Mouse (Mus musculus) forebrain, postnatal 0 days (tissue): ENCODE results near the gene Serpina3i. TPM values are rescaled to one million over a fixed set of nuclear protein-coding genes. Genes with fewer than 3 reads are reported as not detected.

ENCODE experiments used
- ATAC-seq: fragments of 200-750 bp; cut with Nextera tagmentation; 2 replicates; pipeline ENCODE4 v1.8.0; 2017; ENCODE audit warnings: mild to moderate bottlenecking, moderate library complexity
- DNase-seq: peaks from one replicate; pipeline ENCODE4 v3.0.0-alpha.2; 2015
- H3K27ac ChIP-seq: fragments of 300-500 bp; sonication (generic); 2 replicates; pipeline ENCODE4 v1.5.1; 2014; ENCODE audit warnings: low read depth, mild to moderate bottlenecking, antibody characterized with exemption, low read length, moderate library complexity, mixed read lengths
- H3K27me3 ChIP-seq: fragments of 300-500 bp; sonication (generic); 2 replicates; pipeline ENCODE4 v1.6.1; 2014; ENCODE audit warnings: mild to moderate bottlenecking, low read length, mixed read lengths; ENCODE audit not compliant: insufficient read depth
- H3K36me3 ChIP-seq: fragments of 300-500 bp; sonication (generic); 2 replicates; pipeline ENCODE4 v1.6.1; 2014; ENCODE audit warnings: mild to moderate bottlenecking, moderate library complexity; ENCODE audit not compliant: insufficient read depth
- H3K4me1 ChIP-seq: fragments of 300-500 bp; sonication (generic); 2 replicates; pipeline ENCODE4 v1.6.1; 2014; ENCODE audit warnings: antibody characterized with exemption; ENCODE audit not compliant: insufficient read depth
- H3K4me2 ChIP-seq: fragments of 300-500 bp; sonication (generic); 2 replicates; pipeline ENCODE4 v1.6.1; 2014; ENCODE audit warnings: low read depth, mild to moderate bottlenecking, moderate library complexity
- H3K4me3 ChIP-seq: fragments of 300-500 bp; sonication (generic); 2 replicates; pipeline ENCODE4 v1.5.1; 2014; ENCODE audit warnings: low read depth, low read length, mixed read lengths
- H3K9ac ChIP-seq: fragments of 300-500 bp; sonication (generic); 2 replicates; pipeline ENCODE4 v1.6.1; 2014; ENCODE audit warnings: mild to moderate bottlenecking
- H3K9me3 ChIP-seq: fragments of 300-500 bp; sonication (generic); 2 replicates; pipeline ENCODE4 v1.6.1; 2016; ENCODE audit warnings: low read length
- CTCF ChIP-seq: sonication (generic); IDR thresholded peaks from 2 replicates; pipeline ENCODE4 v1.5.1; 2016; ENCODE audit warnings: antibody characterized with exemption, control low read depth, low read depth
- WGBS: fragments of 180-500 bp; shearing (Covaris S2); extraction: QIAGEN DNeasy Blood & Tissue Kit; methylation state at CpG from one replicate; pipeline ENCODE4 v1.1.7; 2014; 5-methylcytosine and 5-hydroxymethylcytosine counted together
- polyA plus RNA-seq: library from polyadenylated mRNA; unstranded; fragments of >200 nt; fragmentation: Nextera tagmentation; extraction: Ambion mirVana; gene quantifications from 2 replicates; pipeline ENCODE4 v1.2.1, GENCODE M21; 2015
- total RNA-seq: library from RNA; depleted of rRNA; stranded (reverse); fragments of >200 nt; gene quantifications from 2 replicates; pipeline ENCODE4 v1.2.3, GENCODE M21; 2014; rRNA removed

Serpina3i gene
- total and polyA plus RNA-seq, 2 experiments from 2014 or later: 0.10 TPM; not detected in 1

GRCm38 (mm10) chr12:104293963-104294362 lies 31.0 kb downstream of the Serpina3i start:
- H3K4me1 ChIP-seq: no peaks in the 10 kb centered on the region
- no peak overlapping the region for H3K9ac ChIP-seq
- DNase-seq (no peak), ATAC-seq (no peak)
- no peaks in the 10 kb centered on the region for H3K9me3 ChIP-seq
- no peak overlapping the region for H3K4me2 ChIP-seq
- no peak overlapping the region for H3K4me3 ChIP-seq
- WGBS: 91% methylated on average over 2 of the region's 2 CpGs
- no peak overlapping the region for H3K27ac ChIP-seq
- H3K36me3 ChIP-seq: no peaks in the 10 kb centered on the region
- no peak for TF ChIP-seq CTCF
- H3K27me3 ChIP-seq: no peaks in the 10 kb centered on the region

GRCm38 (mm10) chr12:104298049-104298448 lies 35.1 kb downstream of the Serpina3i start:
- no peak overlapping the region for H3K4me3 ChIP-seq
- no peaks in the 10 kb centered on the region for H3K36me3 ChIP-seq
- no peak overlapping the region for H3K9ac ChIP-seq
- no peaks in the 10 kb centered on the region for H3K27me3 ChIP-seq
- DNase-seq (no peak), ATAC-seq (no peak)
- no peak overlapping the region for H3K4me2 ChIP-seq
- 98% methylated on average over 2 of the region's 2 CpGs for WGBS
- H3K4me1 ChIP-seq: no peaks in the 10 kb centered on the region
- TF ChIP-seq CTCF: no peak
- H3K27ac ChIP-seq: no peak overlapping the region
- no peaks in the 10 kb centered on the region for H3K9me3 ChIP-seq

- Histone ChIP-seq H3K9me3 (no peaks in the 10 kb centered on the region), H3K9ac (no peak overlapping the region), H3K4me2 (no peak overlapping the region), H3K27me3 (no peaks in the 10 kb centered on the region), H3K4me3 (no peak overlapping the region), H3K36me3 (no peaks in the 10 kb centered on the region), H3K27ac (no peak overlapping the region), H3K4me1 (no peaks in the 10 kb centered on the region)
- WGBS: 84% methylated on average over 4 of the region's 4 CpGs
- DNase-seq (no peak), ATAC-seq (no peak)
- no peak for TF ChIP-seq CTCF
Measured at GRCm38 (mm10) chr12:104305991-104306390, 43.1 kb downstream of the Serpina3i start.

GRCm38 (mm10) chr12:104314253-104314652 lies 51.3 kb downstream of the Serpina3i start, which contains the start of gene Serpina3j:
Gene Serpina3j, plus strand, starts transcription at chr12:104314553.
- WGBS: 97% methylated on average over 1 of the region's 1 CpGs
- no peak within 1 kb of the TSS for H3K27ac ChIP-seq
- ATAC-seq (no peak), DNase-seq (no peak)
- H3K4me2 ChIP-seq: no peak within 1 kb of the TSS
- no peak within 1 kb of the TSS for H3K9ac ChIP-seq
- no peak within 1 kb of the TSS for H3K4me3 ChIP-seq
- H3K27me3 ChIP-seq: no peaks in the 10 kb centered on the region
- no peak for TF ChIP-seq CTCF
- no peaks in the 10 kb centered on the region for H3K36me3 ChIP-seq
- H3K4me1 ChIP-seq: no peaks in the 10 kb centered on the region
- no peaks in the 10 kb centered on the region for H3K9me3 ChIP-seq

Other genes starting within 250 kb of the Serpina3i start
- gene Serpina9, start 249.4 kb upstream of the Serpina3i start, total RNA-seq: 0.38 TPM in 1 of 2 replicates, not detected in the other
- 0.15 and 0.23 TPM in 2 replicates for gene Serpina9, start 249.4 kb upstream of the Serpina3i start, polyA plus RNA-seq
- gene Serpina12, start 218.7 kb upstream of the Serpina3i start, total RNA-seq: not detected in 2 replicates
- not detected in 2 replicates for gene Serpina12, start 218.7 kb upstream of the Serpina3i start, polyA plus RNA-seq
- gene Serpina5, start 162.0 kb upstream of the Serpina3i start, total RNA-seq: not detected in 2 replicates
- not detected in 2 replicates for gene Serpina5, start 162.0 kb upstream of the Serpina3i start, polyA plus RNA-seq
- not detected in 2 replicates for gene Serpina3a, start 150.4 kb upstream of the Serpina3i start, total RNA-seq
- not detected in 2 replicates for gene Serpina3a, start 150.4 kb upstream of the Serpina3i start, polyA plus RNA-seq
- gene Serpina3b, start 135.1 kb upstream of the Serpina3i start, total RNA-seq: 0.08 TPM in 1 of 2 replicates, not detected in the other
- not detected in 2 replicates for gene Serpina3b, start 135.1 kb upstream of the Serpina3i start, polyA plus RNA-seq
- not detected in 2 replicates for gene Serpina3c, start 109.3 kb upstream of the Serpina3i start, total RNA-seq
- not detected in 2 replicates for gene Serpina3c, start 109.3 kb upstream of the Serpina3i start, polyA plus RNA-seq
- 0.23 TPM in 1 of 2 replicates, not detected in the other for gene Serpina3f, start 48.6 kb upstream of the Serpina3i start, total RNA-seq
- gene Serpina3f, start 48.6 kb upstream of the Serpina3i start, polyA plus RNA-seq: 0.09 and 0.12 TPM in 2 replicates
- 0.15 and 0.43 TPM in 2 replicates for gene Serpina3g, start 26.9 kb upstream of the Serpina3i start, total RNA-seq
- 0.47 and 0.48 TPM in 2 replicates for gene Serpina3g, start 26.9 kb upstream of the Serpina3i start, polyA plus RNA-seq
- gene Serpina3j, start 51.4 kb downstream of the Serpina3i start, total RNA-seq: not detected in 2 replicates
- gene Serpina3j, start 51.4 kb downstream of the Serpina3i start, polyA plus RNA-seq: not detected in 2 replicates
- not detected in 2 replicates for gene Serpina3k, start 75.4 kb downstream of the Serpina3i start, total RNA-seq
- not detected in 2 replicates for gene Serpina3k, start 75.4 kb downstream of the Serpina3i start, polyA plus RNA-seq
- not detected in 2 replicates for gene Serpina3m, start 75.4 kb downstream of the Serpina3i start, total RNA-seq
- not detected in 2 replicates for gene Serpina3m, start 75.4 kb downstream of the Serpina3i start, polyA plus RNA-seq
- 3.8 and 4.2 TPM in 2 replicates for gene Serpina3n, start 143.6 kb downstream of the Serpina3i start, total RNA-seq
- 1.6 and 3.3 TPM in 2 replicates for gene Serpina3n, start 143.6 kb downstream of the Serpina3i start, polyA plus RNA-seq
- 1.5 TPM in 1 of 2 replicates, not detected in the other for gene Gsc, start 210.2 kb downstream of the Serpina3i start, total RNA-seq
- 0.11 TPM in 1 of 2 replicates, not detected in the other for gene Gsc, start 210.2 kb downstream of the Serpina3i start, polyA plus RNA-seq